Mouse (Mus musculus) gastrocnemius, adult 2 months (tissue): ENCODE measurements around the gene Cmtm4. TPM values are rescaled to one million over a fixed set of nuclear protein-coding genes. Genes with fewer than 3 reads are reported as not detected.
"Not testable (repeated sequence)": the region's sequence is repeated elsewhere in the genome, so short reads cannot be mapped to it uniquely, and the experiment has no call there.

Source experiments
- DNase-seq: peaks from one replicate; pipeline ENCODE4 v3.0.0; 2022
- H3K27ac ChIP-seq: fragments of 200-600 bp; 2 replicates; pipeline ENCODE4 v1.8.1; 2022; ENCODE audit warnings: mild to moderate bottlenecking
- H3K4me3 ChIP-seq: fragments of 200-600 bp; 2 replicates; pipeline ENCODE4 v1.8.1; 2022; ENCODE audit warnings: mild to moderate bottlenecking, moderate library complexity
- CTCF ChIP-seq: fragments of 200-600 bp; IDR thresholded peaks from 2 replicates; pipeline ENCODE4 v1.8.1; 2022; ENCODE audit warnings: antibody characterized with exemption, mild to moderate bottlenecking, moderate library complexity
- intact Hi-C: fragments of 180-260 bp; cut with DNase I; formaldehyde crosslinking; loops from one replicate; pipeline ENCODE4 v1.15.1; 2025
- total RNA-seq, 2 experiments: library from RNA; stranded (reverse); gene quantifications; 2 replicates each; pipeline ENCODE4 v1.2.3; 2021

The Cmtm4 gene
- total RNA-seq, 2 experiments from 2014 or later, result 3.9 to 5.7 TPM

GRCm38 (mm10) chr8:104304962-104305361, 90.6 kb downstream of the Cmtm4 start:
- Histone ChIP-seq H3K27ac (no peak overlapping the region), H3K4me3 (no peak overlapping the region)
- intact Hi-C loops, result no loop called here
- no peak for DNase-seq
- TF ChIP-seq CTCF, result no peak

- H3K4me3 ChIP-seq, H3K27ac ChIP-seq, DNase-seq, intact Hi-C loops: not testable (repeated sequence)
Observed at GRCm38 (mm10) chr8:104302536-104302935, 93.1 kb downstream of the Cmtm4 start.

GRCm38 (mm10) chr8:104301577-104301976, 94.0 kb downstream of the Cmtm4 start:
- DNase-seq, H3K27ac ChIP-seq, H3K4me3 ChIP-seq, intact Hi-C loops: not testable (repeated sequence)

Other genes with a start within 250 kb of the Cmtm4 start
- gene Bean1, start 225.4 kb downstream of the Cmtm4 start, total RNA-seq, result under 1 TPM; 0.08 to 0.39 TPM
- 1 to 10 TPM; 2.7 to 3.6 TPM for gene Tk2, start 147.2 kb downstream of the Cmtm4 start, total RNA-seq
- gene Cklf, start 144.9 kb downstream of the Cmtm4 start, total RNA-seq, result 1 to 10 TPM; 1.4 to 3.8 TPM
- gene Cmtm2a, start 102.6 kb downstream of the Cmtm4 start, total RNA-seq, result not detected
- not detected for gene Gm45711, start 85.7 kb downstream of the Cmtm4 start, total RNA-seq
- not detected for gene Cmtm1, start 85.7 kb downstream of the Cmtm4 start, total RNA-seq
- gene Gm11020, start 74.2 kb downstream of the Cmtm4 start, total RNA-seq, result not detected
- gene Cmtm2b, start 73.6 kb downstream of the Cmtm4 start, total RNA-seq, result not detected
- 1 to 10 TPM; 3.5 to 8.5 TPM for gene Cmtm3, start 56.4 kb downstream of the Cmtm4 start, total RNA-seq
- gene Dync1li2, start 47.2 kb upstream of the Cmtm4 start, total RNA-seq, result 100 to 1,000 TPM in 1 of 2 experiments, 10 to 100 TPM in 1; 99.8 to 100 TPM
- not detected for gene Terb1, start 114.1 kb upstream of the Cmtm4 start, total RNA-seq
- gene Nae1, start 138.8 kb upstream of the Cmtm4 start, total RNA-seq, result 10 to 100 TPM; 26.1 to 28.3 TPM
- under 1 TPM; 0.98 to 0.99 TPM for gene Car7, start 138.9 kb upstream of the Cmtm4 start, total RNA-seq
- gene Pdp2, start 195.6 kb upstream of the Cmtm4 start, total RNA-seq, result 1 to 10 TPM; 4.0 to 4.6 TPM
- not detected for gene Cdh16, start 228.6 kb upstream of the Cmtm4 start, total RNA-seq
- 1 to 10 TPM; 2.8 to 3.1 TPM for gene Rrad, start 235.5 kb upstream of the Cmtm4 start, total RNA-seq
- gene Ciao2b, start 246.2 kb upstream of the Cmtm4 start, total RNA-seq, result 10 to 100 TPM; 33.8 to 42.3 TPM